Mouse (Mus musculus): ENCODE measurements around the gene Ap1s3. TPM values are rescaled to one million over a fixed set of nuclear protein-coding genes. Genes with fewer than 3 reads are reported as not detected.

Gene Ap1s3
- polyA plus RNA-seq, 1 experiment = 26.4 TPM

- WGBS = 74% methylated on average over 2 of the region's 2 CpGs
- Histone ChIP-seq H3K27ac (ENCODE audit: insufficient read depth, low read depth, low read length) (no peak overlapping the region), H3K36me3 (ENCODE audit: control insufficient read depth, insufficient read depth, low read length) (no peaks in the 10 kb centered on the region), H3K27me3 (ENCODE audit: control insufficient read depth, insufficient read depth, low read length) (no peaks in the 10 kb centered on the region), H3K4me3 (ENCODE audit: low read depth, low read length) (no peak overlapping the region), H3K4me1 (ENCODE audit: control insufficient read depth, insufficient read depth, insufficient read length, low read length) (no peaks in the 10 kb centered on the region)
- TF ChIP-seq POLR2A (IDR thresholded peaks at IDR 0.05; ENCODE audit: low read depth, low read length) (no peak), CTCF (IDR thresholded peaks at IDR 0.05; ENCODE audit: extremely low read depth, insufficient read length, insufficient replicate concordance, low read depth, low read length) (no peak)
These were observed 69.3 kb downstream of the Ap1s3 start for GRCm38 (mm10) chr1:79602500-79602899.

DNA sequence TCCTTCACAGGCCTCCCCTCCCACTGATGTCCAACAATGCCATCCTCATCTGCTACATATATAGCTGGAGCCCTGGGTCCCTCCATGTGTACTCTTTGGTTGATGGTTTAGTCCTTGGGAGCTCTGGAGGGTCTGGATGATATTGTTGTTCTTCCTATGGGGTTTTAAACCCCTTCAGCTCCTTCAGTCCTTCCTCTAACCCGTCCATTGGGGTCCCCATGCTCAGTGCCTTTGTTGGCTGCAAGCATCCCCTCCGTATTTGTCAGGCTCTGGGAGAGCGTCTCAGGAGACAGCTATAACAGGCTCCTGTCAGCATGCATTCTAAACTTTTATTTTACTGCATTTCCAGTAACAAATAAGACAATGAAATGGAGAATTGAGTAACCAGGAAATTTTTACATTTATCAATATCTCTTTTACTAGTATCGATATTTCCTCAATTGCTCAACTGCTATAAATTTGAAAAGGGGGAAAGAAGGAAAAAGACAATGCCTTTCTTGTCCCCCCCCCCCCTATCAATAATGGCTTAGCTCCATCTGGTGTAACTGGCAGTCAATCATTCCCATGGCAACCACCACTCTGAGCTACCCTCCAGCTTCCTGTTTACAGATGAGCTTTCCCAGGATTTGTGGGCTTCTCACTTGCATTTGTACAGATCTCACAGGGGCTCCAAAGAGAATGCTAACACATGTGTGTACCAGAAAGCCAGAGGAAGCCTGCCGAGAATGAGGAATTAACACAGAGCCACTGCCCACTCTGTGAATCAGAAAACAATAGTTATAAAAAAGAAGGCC, 73.2 kb downstream of the Ap1s3 start:
- WGBS = 56% methylated on average over 5 of the region's 5 CpGs
- no peaks in the 10 kb centered on the region for H3K36me3 ChIP-seq (ENCODE audit: control insufficient read depth, insufficient read depth, low read length)
- TF ChIP-seq CTCF (IDR thresholded peaks at IDR 0.05; ENCODE audit: extremely low read depth, insufficient read length, insufficient replicate concordance, low read depth, low read length) (no peak), POLR2A (IDR thresholded peaks at IDR 0.05; ENCODE audit: low read depth, low read length) (no peak)
- H3K27me3 ChIP-seq (ENCODE audit: control insufficient read depth, insufficient read depth, low read length) = no peaks in the 10 kb centered on the region
- no peak overlapping the region for H3K27ac ChIP-seq (ENCODE audit: insufficient read depth, low read depth, low read length)
- H3K4me1 ChIP-seq (ENCODE audit: control insufficient read depth, insufficient read depth, insufficient read length, low read length) = no peaks in the 10 kb centered on the region
- H3K4me3 ChIP-seq (ENCODE audit: low read depth, low read length) = no peak overlapping the region

GRCm38 (mm10) chr1:79592721-79593277, 79.0 kb downstream of the Ap1s3 start:
- TF ChIP-seq POLR2A (IDR thresholded peaks at IDR 0.05; ENCODE audit: low read depth, low read length) (no peak), CTCF (IDR thresholded peaks at IDR 0.05; ENCODE audit: extremely low read depth, insufficient read length, insufficient replicate concordance, low read depth, low read length) (no peak)
- H3K36me3 ChIP-seq (ENCODE audit: control insufficient read depth, insufficient read depth, low read length) = no peaks in the 10 kb centered on the region
- H3K27me3 ChIP-seq (ENCODE audit: control insufficient read depth, insufficient read depth, low read length) = no peaks in the 10 kb centered on the region
- no peak overlapping the region for H3K27ac ChIP-seq (ENCODE audit: insufficient read depth, low read depth, low read length)
- H3K4me1 ChIP-seq (ENCODE audit: control insufficient read depth, insufficient read depth, insufficient read length, low read length) = no peaks in the 10 kb centered on the region
- no peak overlapping the region for H3K4me3 ChIP-seq (ENCODE audit: low read depth, low read length)
- WGBS = 35% methylated on average over 4 of the region's 4 CpGs

- no peaks in the 10 kb centered on the region for H3K4me1 ChIP-seq (ENCODE audit: control insufficient read depth, insufficient read depth, insufficient read length, low read length)
- no peaks in the 10 kb centered on the region for H3K36me3 ChIP-seq (ENCODE audit: control insufficient read depth, insufficient read depth, low read length)
- H3K27me3 ChIP-seq (ENCODE audit: control insufficient read depth, insufficient read depth, low read length) = no peaks in the 10 kb centered on the region
- TF ChIP-seq POLR2A (IDR thresholded peaks at IDR 0.05; ENCODE audit: low read depth, low read length) = no peak
- TF ChIP-seq CTCF (IDR thresholded peaks at IDR 0.05; ENCODE audit: extremely low read depth, insufficient read length, insufficient replicate concordance, low read depth, low read length) = no peak
- H3K4me3 ChIP-seq (ENCODE audit: low read depth, low read length) = no peak overlapping the region
- no peak overlapping the region for H3K27ac ChIP-seq (ENCODE audit: insufficient read depth, low read depth, low read length)
- 75% methylated on average over 1 of the region's 1 CpGs for WGBS
These were observed 80.7 kb downstream of the Ap1s3 start for GRCm38 (mm10) chr1:79591091-79591490.

GRCm38 (mm10) chr1:79589971-79590763, 81.6 kb downstream of the Ap1s3 start:
- no peak overlapping the region for H3K4me3 ChIP-seq (ENCODE audit: low read depth, low read length)
- TF ChIP-seq POLR2A (IDR thresholded peaks at IDR 0.05; ENCODE audit: low read depth, low read length) = no peak
- TF ChIP-seq CTCF (IDR thresholded peaks at IDR 0.05; ENCODE audit: extremely low read depth, insufficient read length, insufficient replicate concordance, low read depth, low read length) = no peak
- 77% methylated on average over 4 of the region's 4 CpGs for WGBS
- H3K27ac ChIP-seq (ENCODE audit: insufficient read depth, low read depth, low read length) = no peak overlapping the region
- H3K36me3 ChIP-seq (ENCODE audit: control insufficient read depth, insufficient read depth, low read length) = no peaks in the 10 kb centered on the region
- H3K4me1 ChIP-seq (ENCODE audit: control insufficient read depth, insufficient read depth, insufficient read length, low read length) = no peaks in the 10 kb centered on the region
- no peaks in the 10 kb centered on the region for H3K27me3 ChIP-seq (ENCODE audit: control insufficient read depth, insufficient read depth, low read length)

GRCm38 (mm10) chr1:79589424-79589823, 82.3 kb downstream of the Ap1s3 start:
- Histone ChIP-seq H3K27ac (ENCODE audit: insufficient read depth, low read depth, low read length) (no peak overlapping the region), H3K27me3 (ENCODE audit: control insufficient read depth, insufficient read depth, low read length) (no peaks in the 10 kb centered on the region), H3K4me1 (ENCODE audit: control insufficient read depth, insufficient read depth, insufficient read length, low read length) (no peaks in the 10 kb centered on the region), H3K36me3 (ENCODE audit: control insufficient read depth, insufficient read depth, low read length) (no peaks in the 10 kb centered on the region), H3K4me3 (ENCODE audit: low read depth, low read length) (no peak overlapping the region)
- 78% methylated on average over 6 of the region's 6 CpGs for WGBS
- no peak for TF ChIP-seq CTCF (IDR thresholded peaks at IDR 0.05; ENCODE audit: extremely low read depth, insufficient read length, insufficient replicate concordance, low read depth, low read length)
- no peak for TF ChIP-seq POLR2A (IDR thresholded peaks at IDR 0.05; ENCODE audit: low read depth, low read length)
